Mouse (Mus musculus) cerebellum, postnatal 14 days (tissue): ENCODE results near the gene 4930453N24Rik.

Experiments used
- DNase-seq, 2 experiments: peaks; one replicate each; pipeline ENCODE4 v3.0.0; 2021; ENCODE audit warnings: mixed read lengths in 2 of 2

4930453N24Rik gene

DNA sequence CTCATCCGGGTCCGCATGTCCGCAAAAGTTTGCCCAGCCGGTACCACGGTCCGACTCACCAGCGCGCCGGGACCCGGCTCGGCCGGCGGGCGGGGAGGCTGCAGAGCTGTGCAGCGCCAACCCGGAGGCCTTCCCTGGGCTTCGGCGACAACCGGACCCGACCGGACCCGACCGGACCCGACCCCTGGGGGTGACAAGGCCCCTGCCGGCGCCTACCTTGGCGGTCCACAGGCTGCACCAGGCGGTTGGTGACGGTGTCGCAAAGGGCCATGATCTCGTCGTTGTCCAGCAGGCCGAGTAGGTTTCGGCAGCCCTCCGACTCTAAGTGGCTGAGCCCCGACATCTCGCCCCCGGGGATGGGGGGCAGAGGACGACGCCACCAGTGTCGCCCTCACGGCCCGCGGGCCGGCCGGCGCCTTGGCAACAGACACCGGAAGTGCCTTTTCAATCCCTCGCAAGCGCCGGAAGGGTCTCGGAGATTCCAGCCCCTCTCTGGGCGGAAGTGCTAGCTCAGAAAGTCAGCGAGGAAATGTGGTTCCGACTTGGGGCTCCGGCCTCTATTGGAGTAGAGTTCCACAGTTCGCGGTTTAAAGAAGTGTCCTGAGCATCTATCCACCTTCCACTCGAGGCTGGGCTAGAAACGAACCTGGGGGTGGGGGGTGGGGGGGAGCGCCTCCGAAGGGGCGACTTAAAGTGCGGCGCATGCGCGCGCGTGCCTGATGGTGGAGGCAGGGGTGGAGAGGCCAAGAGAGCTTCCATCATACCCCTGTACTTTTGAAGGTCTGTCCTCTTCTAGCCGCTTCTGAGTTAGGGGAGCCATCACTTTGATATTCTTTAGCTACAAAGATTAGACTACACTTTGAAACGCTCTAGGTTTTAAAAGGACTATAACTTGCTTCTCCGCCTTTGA is at the start of gene 4930453N24Rik:
TSS of gene 4930453N24Rik (minus strand) at position 641 of the 910 bp plus-strand sequence.
- DNase-seq: peak; percentile 94 to 95

DNA sequence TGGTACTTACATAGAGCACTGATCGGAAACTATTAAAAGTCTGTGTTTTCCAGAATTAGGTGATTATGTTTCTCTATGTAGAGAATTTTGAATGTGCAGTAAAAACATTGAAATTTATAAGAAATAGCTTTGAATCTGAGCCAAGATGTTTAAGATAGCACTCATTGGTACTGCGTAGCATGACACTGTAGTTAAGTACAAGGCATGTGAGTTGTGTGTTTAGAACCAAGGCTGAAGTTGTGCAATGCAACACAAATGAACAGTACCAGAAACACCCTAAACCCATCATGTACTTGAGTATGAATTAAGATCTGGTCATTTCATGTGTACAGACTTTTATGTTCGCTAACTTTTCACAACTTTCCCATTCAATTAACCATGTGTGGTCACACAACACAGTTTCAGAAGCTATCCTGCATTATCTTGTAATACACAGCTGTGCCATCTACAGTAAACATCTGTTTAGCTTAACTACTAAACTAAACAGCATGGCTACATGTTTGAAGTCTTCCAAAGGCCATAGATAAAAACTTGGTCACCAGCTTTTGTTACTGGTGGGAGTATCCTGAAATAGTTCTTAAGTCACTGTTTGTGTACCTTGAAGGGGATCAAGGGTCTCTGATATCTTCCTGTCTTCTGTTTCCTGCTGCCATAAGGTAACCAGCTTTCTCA is 46.3 kb upstream of the 4930453N24Rik start:
- DNase-seq: no peak

DNA sequence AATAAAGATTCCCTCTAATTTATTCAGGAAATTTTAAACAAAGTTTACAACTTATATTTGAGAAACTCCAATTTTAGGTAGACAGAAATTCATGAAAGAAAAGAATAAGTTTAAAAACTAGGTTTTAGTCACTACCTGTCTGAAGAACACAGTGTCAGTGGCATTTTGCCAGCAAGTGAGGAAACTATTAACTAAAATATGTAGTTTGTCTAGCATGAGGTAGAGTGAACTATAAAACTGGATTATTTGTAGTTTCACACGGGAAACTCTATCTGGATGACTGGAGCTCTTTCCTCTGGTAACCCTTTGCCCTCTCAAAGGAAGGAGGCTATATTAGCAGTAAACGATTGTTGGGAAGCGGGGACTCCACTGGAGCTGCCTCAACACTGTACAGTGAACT is 32.1 kb upstream of the 4930453N24Rik start:
- peak in 1 of 2 experiments; percentile 8 for DNase-seq

DNA sequence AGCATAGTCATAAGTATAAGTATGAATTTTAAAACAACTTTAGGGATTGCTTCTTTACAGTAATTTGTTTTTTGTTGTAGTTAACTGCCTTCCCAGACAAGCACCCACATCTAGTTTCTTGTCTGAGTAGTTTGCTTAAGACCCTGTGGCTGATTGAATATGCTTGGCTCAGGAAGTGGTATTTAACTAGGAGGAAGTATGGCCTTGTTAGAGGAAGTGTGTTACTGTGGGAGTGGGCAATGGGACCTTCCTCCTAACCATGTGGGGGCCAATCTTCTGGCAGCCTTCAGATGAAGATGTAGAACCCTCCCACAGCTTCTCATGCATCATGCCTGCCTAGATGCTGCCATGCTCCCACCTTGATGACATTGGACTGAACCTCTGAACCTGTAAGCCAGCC is 30.7 kb upstream of the 4930453N24Rik start:
- no peak for DNase-seq

DNA sequence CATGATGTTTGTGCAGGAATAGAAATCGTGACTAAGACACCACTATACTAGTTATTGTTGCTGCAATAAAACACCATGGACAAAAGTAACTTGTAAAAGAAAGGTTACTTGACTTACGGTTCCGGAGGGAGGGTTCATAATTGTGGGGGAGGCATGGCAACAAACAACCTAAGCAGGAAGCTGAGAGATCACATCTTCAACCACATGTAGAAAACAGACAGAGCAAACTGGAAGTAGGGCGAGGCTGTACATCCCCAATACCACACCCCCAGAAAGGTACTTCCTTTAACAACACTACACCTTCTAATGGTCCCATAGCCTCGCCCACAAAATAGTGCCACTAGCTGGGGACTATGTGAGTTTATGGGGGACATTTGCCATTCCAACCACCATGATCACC is 29.4 kb upstream of the 4930453N24Rik start:
- no peak for DNase-seq

DNA sequence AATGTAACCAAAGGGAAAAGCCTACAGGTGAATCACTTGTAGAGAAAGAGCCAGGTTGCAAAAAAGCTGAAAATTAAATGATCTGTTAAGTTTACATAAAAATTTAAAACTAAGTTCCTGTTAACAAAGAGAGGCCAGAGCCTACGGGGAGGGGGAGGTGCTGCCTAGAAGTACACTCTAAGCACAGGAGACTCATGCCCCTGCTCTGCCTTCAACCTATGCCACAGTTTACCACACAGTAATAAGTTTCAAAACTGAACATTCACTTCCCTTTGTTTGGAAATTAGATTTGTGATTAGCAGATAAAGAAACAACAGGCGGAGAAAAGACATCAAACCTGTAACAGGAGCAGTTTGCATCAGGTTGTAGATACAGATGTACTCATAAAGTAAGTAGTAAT is 23.8 kb upstream of the 4930453N24Rik start:
- DNase-seq: no peak

DNA sequence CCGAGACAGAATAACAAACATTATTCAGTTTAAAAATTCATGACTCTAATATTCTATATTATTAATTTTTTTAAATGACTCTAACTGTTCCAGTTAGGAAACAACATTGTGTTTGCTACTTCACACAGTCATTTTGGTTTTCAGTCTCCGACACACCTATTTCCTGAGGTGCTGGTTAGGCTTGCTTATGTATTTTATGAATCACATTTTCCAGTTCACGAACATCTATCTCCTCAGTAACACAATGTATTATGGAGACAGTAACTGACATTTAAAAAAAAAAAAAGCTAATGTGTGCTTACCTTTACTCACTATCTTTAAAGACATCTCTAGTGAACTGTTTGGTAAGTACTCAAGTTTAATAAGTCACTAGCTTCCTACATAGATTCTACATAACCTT is 18.7 kb upstream of the 4930453N24Rik start:
- DNase-seq: no peak

DNA sequence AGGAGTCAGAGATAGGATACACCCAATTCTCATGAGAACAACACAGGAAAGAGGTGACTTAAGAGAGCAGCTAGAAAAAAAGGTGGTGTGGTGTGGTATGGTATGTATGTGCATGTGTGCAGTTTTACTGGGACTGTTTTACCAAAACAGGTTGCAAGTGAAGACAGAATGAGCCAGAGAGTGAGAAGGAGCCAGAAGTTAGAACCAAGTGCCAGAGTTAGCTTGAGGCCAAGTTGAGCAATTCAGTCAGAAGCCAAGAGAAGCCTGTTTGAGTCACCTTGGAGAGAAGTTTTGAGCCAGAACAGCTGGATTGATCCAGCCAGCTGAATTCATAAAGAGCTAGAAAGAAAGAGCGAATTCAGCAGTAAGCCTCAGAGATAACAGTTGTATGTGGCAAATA is 4.6 kb upstream of the 4930453N24Rik start:
- no peak for DNase-seq

DNA sequence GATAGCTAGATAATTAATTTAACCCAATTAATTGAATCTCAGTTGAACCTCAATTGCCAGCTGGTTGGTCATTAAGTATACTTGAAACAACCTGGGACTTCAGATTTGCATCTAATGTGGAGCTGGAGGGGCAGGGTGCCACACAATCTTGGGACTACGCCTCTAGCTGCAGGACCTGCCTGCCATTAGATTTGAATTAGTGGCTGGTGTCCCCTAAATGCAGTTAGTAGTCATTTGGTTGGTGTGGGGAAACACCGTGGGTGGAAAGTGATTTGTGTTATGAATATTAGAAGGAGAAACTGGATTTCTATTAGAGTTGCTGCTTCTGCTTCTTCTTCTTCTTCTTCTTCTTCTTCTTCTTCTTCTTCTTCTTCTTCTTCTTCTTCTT is 464 bp upstream of the 4930453N24Rik start:
- peak in 1 of 2 experiments; percentile 28 for DNase-seq

DNA sequence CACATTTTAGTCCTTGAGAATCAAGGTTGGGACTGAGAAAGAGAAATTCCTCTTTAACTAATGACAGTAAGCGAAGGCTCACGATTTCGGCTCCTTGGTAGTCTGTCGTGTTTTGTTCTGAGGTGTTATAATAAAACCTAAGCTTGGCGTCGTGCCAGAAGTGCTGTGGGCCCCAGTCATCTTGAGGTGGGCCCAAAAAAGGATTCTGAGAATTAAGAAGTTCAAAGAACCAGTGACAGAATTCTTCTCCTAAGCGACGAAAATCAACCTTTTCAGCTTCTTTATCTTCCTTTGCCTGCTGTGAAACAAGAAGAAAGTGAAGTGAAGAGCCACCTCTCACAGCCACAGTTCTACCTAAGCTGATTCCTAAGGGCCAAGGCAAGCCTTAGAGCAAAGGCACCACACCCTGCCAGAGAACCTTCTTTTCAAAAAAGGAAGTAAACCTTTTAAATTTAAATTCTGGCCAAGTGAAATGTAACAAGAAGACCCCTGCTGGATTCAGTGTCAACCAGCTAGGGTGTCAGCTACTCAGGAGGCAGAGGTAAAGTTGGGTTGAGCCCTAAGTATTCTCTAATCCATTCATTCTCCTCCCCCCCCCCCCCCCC is 4.2 kb downstream of the 4930453N24Rik start:
- DNase-seq: peak in 1 of 2 experiments; percentile 17

DNA sequence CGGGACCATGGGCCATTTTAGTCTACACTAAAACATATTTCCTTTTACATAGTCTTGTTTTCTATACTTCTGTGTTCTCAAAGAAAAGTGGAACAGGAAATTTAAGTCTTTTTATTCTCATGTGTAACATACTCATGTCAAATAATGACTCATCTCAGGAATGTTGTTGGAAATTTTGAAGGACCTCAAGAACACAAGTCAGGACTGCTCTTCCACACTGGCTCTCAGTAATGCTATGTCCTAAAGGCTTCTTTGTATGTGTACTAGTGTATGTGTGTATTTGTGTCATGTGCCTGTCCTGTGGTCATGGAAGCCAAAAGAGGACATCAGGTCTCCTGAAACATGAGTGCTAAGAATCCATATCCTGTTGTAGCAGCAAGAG is 11.7 kb downstream of the 4930453N24Rik start:
- DNase-seq: no peak

DNA sequence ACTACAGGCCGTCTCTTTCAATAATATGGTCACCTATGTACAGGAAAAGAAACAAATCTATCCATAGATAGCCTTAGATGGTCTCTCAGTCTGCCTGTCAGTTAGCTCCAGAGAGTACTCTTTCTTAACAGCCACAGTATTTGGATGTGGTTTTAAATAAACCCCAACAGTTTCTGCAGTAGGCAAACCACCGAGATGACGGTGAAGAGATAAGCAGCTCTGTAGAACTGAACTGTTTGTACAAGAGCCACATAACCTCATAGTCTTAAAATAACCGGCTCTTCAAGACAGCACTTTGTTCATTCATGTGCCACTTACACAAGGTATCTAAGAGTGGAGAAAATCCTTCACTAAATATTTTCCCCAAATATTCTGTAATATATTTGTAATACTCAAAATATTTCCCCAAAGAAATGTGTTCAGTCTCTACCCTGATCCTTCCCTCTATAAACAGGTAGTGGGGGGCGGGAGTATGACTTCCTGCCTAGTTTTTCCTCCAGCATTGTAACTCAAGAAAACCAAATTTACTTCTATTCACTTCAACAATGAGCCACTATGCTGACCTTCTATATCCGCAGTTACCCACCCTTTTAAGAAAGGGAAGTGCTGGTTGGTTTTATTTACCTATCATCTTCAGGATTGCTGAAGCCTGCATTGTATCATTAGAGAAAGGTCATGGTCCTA is 12.3 kb downstream of the 4930453N24Rik start:
- DNase-seq: no peak

DNA sequence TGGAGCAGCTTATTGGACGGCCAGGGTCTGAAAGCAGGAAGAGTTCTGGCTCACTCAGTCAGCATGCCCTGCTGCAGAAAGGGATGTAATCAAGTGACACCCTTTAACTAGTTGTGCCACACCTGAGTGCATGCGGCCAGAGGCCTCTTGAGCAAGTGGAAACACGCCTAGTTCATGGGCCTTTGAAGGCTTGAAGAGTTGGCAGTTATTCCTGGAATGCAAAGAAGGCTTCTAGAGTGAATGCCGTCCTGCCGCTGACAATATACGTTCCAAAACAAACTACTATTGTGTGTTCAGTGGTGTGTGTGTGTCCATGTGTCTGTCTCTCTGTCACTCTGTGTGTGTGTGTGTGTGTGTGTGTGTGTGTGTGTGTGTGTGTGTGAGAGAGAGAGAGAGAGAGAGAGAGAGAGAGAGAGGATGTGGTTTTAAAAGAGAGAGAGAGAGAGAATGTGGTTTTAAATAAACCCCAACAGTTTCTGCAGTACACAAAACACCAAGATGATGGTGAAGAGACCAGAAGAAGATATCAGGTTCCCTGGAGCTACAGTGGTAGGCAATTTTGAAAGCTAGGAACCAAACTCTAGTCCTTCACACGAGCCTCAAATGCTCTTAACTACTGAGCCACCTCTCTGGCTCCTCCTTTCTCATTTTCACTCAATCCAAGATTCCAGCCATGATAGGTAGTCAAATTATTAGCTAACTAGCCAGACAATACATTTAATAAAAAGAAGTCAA is 13.1 kb downstream of the 4930453N24Rik start:
- no peak for DNase-seq

DNA sequence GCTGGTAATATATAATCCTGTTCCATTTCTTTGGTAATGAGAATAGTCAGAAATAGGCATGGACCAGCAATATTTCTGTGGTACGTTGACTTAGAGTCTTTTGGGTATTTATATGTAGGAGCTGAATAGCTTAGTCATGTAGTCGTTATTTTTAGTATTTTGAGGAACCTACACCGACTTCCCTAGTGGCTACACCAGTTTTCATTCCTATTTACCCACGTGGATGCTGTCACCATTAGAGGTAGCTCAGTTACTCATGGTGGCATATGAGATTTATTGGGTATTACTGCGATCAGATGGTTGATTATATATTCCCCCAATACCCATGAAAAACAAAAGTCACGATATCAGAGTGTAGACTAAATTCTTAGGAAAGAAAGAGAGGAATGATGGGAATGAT is 14.6 kb downstream of the 4930453N24Rik start:
- DNase-seq: no peak

DNA sequence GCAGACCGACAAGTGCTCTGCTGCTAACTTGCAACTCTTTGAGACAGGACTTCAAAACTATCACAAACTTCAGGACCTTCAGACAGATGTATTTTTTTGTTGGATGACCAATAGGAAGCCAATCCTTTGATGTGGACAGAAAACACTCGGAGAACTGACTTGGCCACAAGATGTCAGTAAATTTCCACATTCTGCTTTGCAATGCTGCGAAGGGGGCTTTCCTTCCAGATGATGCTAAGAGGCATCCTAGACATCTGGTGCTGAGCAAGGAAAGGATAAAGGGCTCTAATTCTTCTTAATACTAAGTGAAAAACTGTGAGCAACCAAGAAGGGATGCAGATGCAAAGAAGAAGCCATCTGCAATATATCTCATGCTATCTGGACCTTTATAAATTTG is 16.2 kb downstream of the 4930453N24Rik start:
- peak; percentile 24 to 33 for DNase-seq

DNA sequence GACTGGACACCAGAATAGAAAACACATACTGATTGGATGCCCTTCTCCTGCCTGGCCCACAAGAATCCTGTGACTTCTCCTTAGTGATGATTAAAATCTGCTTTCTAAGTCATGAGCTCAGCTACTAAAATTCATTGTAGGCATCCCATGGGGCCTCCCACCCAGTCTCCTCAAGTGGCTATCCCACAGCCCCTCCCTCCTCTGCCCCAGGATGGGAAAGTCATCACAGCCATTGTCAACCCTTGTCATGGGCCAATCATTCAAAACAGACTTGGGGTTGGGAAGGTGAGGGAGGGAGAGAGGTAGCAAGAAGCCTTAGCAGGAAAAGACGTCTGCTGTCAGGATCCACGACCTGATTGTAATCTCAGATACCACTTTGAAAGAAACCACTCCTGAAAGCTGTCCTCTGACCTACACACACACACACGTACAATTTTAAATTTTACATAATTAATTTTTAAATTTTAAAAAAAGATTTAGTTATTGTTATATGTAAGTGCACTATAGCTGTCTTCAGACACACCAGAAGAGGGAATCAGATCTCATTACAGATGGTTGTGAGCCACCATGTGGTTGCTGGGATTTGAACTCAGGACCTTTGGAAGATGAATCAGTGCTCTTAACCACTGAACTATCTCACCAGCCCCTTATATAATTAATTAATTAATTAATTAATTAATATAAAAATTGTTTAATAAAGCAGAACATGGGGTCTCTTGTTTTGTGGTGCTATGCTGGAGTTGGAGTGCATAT is 16.8 kb downstream of the 4930453N24Rik start:
- no peak for DNase-seq

DNA sequence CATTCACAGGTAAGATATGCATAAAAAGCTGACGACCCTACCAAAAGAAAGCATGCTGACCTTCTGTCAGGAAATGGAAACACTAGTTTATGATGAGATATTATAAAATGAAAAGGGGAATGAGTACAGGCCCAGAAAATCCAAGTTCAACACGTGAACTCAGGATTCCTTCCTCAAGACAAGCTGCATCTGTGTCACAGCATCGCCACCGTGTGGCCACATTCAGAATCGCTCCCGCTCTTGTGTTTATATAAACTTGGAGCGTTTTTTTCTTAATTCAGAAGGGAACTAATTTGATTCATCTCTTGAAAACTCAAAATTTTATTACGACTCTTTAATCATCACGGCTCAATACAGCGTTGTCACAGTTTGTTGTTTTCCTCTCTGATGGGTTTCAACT is 22.7 kb downstream of the 4930453N24Rik start:
- DNase-seq: peak; percentile 88 to 89

DNA sequence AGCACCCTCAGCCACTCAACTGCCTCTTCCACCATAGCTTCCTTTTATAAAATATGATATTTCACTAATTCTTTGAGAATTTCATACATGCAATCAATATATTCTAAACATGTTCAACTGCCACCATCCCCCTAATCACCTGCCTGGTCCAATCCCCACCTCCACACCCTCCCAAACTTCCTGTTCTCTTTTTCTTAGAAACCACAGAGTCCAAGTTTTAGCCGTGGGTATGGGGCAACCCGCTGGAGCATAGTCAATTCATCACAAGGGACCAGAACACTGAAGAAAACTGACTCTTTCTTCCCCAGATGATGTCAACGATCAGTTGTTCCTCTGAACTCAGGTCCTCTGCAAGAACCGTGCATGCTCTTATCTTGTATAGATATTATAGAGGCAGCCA is 25.9 kb downstream of the 4930453N24Rik start:
- DNase-seq: no peak

DNA sequence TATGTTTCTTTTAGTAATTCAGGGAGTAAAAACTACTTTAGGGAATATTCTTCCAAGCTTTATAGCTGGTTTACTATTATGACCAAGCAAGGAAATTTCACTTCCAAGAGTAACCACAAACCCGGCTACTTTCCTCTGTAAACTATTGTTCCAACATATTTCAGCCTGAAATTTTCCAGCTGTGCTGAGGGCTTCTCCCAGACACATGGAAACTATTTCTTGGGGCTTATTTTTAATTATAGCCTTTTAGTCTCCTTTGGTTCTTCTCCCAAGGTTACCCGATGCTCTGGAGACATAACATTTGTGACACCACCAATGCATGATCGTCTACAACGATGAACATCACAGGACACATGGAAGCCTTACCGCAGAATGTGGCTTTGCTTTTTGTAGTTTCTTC is 33.7 kb downstream of the 4930453N24Rik start:
- DNase-seq: no peak

DNA sequence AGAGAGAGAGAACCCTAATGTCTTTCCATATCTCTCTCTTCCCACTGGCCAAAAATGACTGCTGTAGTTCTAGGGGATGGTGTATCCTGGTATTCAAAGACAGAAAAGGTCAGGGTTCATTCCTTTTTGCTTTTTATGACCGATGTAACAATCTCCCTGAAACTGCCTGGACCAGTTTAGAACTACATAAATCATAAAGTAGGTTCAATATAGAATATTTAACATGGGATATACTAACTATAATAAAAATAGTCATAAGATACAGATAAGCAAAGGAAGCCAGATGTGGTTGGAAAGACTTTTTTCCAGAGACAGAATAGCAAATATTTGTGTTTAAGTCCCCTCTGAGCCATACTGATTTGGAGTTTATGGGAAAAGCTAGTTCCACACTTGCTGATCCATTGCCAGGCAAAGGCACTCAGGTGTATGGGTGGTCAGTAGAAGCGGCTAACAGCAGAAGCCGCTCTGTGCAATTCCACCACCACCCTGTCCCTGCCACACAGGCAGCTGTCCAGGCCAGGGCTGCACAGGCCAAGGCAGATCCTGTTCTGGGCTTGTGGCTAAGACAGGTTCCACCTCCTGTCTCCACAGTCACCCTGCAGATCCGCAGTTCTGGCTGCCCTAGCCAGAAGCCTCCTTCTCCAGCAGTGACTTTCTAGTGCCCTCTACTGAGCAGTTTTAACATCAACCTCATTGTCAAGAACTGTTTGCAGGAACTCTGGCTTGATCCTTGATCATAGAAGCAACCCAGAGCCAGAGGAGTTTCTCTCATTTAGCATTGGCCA is 47.5 kb downstream of the 4930453N24Rik start:
- DNase-seq: peak; percentile 87 to 92

DNA sequence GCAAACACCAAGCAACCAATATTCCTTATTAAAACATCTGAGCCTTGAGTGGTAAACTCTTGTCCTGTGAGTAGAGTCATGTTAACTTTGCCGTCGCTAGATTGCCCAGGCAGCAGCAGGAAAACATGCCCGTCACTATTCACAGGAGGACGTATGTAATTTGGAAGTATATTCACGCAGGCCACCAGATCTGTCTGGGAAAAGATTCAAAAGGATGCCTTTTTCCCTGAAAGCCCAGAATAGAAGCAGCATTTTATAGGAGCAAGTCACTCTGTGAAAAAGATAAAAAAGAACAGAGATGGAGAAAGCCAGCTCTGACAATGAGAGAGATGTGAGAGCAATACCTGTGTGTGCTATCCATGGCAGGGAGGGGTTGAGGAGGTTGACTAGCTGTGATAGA is 49.4 kb downstream of the 4930453N24Rik start:
- DNase-seq: no peak
